Mouse (Mus musculus) cerebellum, adult 2 months (tissue): ENCODE data around the gene Hdac4.

ENCODE experiments used
- CTCF ChIP-seq: fragments of 200-500 bp; IDR thresholded peaks from 2 replicates; pipeline ENCODE4 v1.5.1; 2011; ENCODE audit warnings: low read depth, mild to moderate bottlenecking, control low read depth, low read length, moderate library complexity, borderline replicate concordance; ENCODE audit not compliant: insufficient read depth
- POLR2A ChIP-seq: fragments of 200-500 bp; IDR thresholded peaks from 2 replicates; pipeline ENCODE4 v1.6.1; 2011; ENCODE audit warnings: low read length, control low read depth, borderline replicate concordance; ENCODE audit not compliant: insufficient read depth

GRCm38 (mm10) chr1:92142793-92143192 is 52.7 kb downstream of the Hdac4 start:
- TF ChIP-seq CTCF (no peak), POLR2A (no peak)
